Mouse (Mus musculus) retina, embryonic 14.5 days (tissue): ENCODE measurements around the gene Tssc4.

ENCODE experiments used
- DNase-seq: peaks from one replicate; pipeline ENCODE4 v3.0.0-alpha.2; 2015; ENCODE audit warnings: low spot score

The Tssc4 gene

DNA sequence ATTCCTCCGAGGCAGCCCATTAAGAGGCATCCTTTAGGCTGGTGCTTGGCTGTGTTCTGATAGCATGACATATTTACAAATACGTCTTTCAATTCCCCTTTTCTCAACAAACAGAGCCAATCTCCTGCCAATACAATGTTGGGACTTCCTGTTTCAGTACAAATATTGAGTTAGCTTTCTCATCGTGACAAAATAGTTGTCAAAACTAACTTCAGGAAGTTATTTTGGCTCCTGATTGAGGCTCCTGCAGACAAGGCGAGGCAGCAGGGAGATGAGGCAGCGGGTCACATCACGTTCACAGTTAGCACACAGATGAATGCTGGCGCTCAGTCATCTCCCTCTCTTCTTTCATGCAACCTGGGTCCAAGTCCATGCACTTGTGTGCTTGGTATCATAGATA is 22.7 kb upstream of the Tssc4 start:
- no peak for DNase-seq

DNA sequence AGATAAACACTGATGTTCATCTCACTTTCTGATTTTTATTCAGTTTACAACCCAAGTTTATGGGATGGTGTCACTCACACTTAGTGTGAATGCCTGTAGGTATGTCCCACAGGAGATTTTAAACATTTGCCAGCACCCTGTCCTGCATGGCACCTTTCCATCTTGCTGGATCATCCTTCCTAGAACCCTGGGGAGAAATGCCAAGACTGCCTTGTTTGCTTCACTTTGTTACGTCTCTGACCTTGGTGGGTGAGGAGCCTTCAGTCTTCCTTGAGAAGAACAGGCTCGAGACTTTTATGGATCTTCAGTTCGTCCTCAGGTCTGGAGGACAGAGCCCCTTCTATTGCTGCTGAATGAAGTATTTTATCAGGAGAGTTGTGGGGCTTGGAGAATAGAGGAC is 19.7 kb upstream of the Tssc4 start:
- DNase-seq: no peak

DNA sequence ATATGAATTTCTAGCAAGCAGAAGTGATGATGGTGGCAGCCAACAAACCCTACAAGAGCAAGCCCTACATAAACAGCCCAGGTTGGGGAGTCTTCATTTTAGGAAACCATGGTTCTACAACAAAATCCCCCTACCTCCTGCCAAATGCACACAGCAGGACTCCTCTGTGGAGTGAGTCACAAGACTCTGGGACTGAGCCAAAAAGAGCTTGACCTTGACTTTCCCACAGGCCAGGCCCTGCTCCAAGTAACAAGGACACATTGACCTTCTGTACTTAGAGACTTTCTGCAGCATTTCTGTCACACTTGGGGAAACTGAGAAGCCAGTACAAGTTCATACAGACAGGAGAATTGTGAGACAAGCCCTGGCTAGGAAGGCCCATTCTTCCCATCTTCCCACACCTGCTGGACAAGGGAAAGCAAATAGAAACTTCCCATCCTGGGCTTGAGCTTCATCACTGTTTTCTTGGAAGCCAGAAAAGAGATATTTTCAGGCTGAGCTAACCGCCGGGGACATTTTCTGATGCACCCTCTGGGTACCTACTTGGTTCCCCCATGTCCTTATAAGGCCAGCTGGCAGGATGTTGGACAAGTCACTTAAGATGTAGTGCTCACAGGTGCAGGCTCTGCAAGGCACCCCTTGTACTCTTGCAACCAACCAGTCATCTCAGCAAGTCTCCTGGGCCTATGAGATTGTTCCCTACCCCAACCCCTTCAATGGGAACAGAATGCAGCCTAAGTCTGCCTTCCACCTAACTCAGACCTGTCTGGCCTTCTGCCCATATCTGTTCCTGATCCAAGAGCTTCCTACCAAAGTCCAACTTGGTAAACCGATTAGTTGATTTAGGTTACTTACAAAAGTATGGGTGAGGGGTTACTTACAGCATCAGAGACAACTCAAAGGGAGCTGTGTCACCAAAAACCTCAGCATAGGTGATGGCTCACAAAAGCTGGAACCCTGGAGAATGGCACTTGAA is 18.9 kb upstream of the Tssc4 start:
- no peak for DNase-seq

DNA sequence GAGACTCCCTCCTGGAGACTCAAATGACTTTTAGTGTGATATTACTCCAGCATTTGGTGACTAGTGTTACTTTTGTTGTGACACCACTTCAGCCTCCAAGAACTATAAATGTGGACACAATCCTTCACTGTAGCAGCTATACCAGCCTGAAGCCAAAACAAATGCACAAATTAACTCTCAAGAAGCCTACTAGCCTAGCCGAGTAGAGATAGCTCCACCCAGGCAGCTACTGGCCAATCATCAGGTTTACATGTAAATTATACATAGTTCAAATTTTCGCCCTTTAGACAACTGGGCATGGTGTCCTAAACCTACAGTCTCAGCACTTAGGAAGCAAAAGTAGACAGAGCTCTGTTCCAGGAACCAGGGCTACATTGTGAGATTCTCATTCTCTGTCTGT is 17.7 kb upstream of the Tssc4 start:
- DNase-seq: no peak

DNA sequence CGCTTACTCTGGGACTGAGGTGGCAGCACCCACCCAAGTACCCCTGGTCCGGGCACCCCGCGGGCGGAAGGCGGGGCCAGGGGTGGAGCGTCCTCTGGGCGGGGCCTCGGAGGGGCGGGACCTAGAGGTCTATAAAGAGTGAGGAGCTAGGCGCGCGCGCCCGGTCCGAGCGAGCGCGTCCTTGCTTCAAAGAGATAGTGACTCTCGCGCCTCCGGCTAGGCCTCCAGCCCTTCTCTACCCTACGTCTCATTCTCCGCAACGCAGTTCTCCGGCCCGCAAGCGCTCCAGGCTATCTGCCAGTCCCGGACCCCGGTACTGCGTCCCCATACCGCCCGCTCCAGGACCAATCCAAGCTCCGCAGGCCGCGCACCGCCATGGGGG is 16.4 kb upstream of the Tssc4 start, which contains the start of gene Cd81:
Cd81 (plus strand) TSS at position 114 of the 382 bp plus-strand sequence.
- DNase-seq: peak; percentile 88

DNA sequence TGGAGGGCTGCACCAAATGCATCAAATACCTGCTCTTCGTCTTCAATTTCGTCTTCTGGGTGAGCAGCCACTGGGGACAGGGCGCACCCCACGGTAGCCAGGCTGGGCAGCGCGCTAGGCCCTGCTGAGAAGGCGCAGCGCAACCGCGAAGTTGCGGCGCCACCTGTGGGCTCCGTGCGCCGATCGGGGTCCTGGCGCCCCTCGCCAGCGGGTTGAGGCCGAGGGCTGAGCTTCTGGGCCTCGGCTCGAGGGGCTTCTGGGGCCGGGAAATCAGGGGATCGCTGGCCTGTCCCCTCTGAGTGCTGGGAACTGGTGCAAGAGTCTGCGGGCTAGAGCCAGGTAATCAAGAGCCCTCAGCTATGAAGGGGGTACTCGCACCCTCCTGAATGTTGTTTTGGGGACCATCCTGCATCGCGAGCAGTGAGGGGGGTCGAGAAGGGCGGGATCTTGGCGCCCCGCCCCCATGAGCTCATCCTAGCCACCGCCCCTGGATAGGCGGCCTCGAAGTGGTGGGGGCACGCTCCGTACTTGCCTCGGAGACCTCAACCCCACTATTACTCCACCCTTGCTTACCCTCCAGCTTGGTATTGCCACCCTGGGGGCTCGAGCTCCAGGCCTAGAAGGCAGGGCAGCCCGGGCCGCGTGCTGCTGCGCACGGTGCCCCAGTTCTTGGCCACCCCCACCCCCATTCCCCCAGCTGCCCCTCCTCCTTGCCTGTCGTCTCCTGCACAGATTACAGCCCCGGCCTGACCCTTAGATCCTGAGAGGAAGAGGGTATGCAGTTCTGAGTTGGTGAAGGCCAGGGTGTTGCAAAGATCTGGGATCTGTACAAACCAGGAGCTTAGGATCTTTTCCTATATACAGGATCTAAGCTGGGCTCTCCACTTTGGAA is 15.8 kb upstream of the Tssc4 start:
- peak; percentile 72 for DNase-seq

DNA sequence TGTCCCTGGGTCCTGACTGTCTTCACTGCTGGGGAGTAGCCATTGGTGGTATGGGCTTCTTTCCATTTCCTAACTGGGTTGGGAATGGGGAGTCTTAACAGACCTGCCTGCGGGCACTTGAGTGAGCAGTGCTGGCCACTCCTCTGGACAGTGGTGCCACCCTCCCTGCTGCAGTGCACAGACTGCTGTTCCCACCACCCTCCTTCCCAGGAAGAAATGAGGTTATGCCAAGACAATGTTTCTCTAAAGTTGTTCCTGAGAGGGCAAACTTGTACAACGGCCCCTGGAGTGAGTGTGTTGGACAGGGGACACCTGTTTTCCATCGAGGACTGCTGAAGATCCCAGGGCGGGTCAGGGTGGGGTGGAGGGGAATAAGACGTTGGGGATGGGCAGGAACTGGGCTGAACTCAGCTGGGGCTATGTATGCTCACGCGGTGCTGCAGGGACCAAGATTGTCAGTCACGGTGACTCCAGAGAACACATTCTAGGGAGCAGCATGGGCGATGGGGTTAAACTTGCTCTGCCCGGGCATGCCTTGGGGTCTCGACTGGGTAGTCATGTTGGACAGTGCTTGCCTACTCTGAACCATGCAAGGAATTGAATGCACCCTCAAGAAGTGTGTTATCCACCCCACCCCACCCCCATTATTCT is 15.0 kb upstream of the Tssc4 start:
- no peak for DNase-seq

DNA sequence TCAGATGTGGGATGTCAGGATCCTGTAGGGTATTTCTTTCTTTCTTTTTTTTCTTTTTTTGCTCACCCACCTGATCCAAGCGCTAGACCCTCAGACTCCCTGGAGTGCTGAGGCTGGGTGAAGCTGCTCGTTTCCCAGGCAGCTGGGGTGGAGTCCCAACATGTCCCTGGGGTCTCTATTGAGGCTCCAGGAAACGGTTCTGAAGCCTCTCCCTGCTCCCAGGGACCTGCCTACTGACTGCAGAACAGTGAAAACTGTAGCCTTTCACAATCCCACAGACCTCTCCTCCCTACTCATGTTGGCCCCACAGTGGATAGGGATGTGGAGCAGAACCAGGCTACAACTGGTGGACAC is 14.5 kb upstream of the Tssc4 start:
- DNase-seq: no peak

DNA sequence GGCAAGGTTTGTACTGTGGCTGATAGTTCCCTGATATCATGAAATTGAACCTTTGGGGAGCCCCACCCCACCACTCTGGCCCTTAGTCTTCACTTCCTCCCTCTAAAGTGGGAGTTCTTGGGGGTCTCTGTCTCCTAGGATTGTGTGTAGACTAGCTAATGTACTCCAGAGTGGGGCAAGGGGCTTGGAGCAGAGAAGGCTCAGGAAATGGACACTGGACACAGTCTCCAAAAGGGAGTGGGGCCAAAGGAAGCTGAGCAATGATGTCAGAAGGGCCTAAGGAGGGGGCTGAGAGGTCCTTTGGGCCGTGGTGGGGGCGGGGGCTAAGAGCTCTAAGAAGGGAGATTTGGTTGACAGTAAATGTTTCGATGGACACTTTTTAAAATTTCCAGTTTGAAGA is 14.0 kb upstream of the Tssc4 start:
- DNase-seq: no peak

DNA sequence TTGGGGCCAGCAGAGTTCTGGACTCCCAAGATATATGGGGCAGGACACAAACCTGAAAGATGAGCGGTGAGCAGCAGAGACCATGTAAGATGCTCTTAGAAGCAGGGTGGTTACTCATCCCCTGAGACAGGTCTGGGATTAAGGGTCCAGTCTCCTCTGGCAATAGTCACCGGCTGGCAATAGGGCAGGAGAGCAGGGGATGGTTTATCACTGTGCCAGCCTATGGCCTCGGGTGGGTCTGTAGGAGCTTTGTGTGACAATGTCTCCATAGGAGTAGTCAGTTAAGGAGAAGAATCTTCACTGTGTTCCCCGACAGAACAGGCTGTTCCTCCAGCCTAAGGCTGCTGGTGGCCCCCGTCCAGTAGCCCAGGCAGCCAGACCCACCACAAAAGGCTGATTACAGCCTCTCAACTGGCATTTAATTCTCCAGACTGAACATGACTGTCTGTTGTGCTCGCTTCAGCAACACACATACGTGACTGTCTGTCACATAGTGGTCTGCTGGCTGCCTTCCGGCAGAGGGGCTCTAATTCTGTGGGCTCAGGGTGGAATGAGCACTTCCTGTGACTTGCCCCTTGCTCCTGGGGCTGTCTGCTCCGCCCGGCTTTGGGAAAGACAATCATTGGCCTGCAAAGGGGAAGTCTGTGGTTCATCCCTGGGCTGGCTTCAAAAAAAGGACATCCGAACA is 13.4 kb upstream of the Tssc4 start:
- no peak for DNase-seq

DNA sequence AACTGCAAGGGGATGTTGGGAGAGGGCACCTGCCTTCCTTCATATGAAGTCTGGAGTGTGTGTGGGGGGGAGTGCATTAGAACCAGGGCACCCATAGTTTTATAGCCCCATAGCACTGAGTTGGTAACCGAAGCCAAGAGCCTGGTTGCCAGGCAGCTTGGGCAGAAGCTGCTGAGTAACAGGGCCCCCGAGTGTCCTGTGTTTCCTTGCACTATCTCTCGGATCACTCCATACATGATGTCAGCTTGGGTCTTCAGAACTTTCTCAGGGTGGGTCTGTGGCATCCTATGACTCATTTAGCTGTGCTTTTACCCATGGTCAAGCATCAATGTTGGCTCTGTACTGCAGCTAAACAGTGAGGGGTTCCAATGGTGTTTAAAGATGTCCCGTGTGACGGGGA is 12.0 kb upstream of the Tssc4 start:
- DNase-seq: no peak

DNA sequence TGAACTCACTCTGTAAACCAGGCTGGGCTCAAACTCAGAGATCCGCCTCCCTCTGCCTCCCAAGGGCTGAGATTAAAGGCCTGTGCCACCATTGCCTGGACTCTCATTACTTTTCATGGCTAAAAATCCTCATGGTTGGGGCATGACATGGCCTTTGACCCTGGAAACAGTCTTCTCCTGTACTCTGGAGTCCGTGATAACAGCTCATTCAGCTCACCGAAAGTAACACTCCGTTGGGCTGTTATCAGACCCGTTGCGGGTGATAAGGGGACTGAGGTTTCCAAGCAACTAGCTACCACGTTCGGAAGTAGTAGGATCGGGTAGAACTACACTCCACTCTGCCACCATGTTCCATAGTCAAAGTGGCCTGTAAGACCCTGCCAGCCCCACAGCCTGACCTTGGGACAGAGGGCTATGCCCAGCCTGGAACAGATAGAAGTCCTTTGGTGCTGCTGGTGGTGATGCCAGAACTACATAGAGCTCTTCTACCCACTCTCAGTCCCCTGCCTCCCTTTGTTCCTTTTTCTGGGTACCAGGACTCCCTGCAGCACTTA is 11.3 kb upstream of the Tssc4 start:
- DNase-seq: no peak

DNA sequence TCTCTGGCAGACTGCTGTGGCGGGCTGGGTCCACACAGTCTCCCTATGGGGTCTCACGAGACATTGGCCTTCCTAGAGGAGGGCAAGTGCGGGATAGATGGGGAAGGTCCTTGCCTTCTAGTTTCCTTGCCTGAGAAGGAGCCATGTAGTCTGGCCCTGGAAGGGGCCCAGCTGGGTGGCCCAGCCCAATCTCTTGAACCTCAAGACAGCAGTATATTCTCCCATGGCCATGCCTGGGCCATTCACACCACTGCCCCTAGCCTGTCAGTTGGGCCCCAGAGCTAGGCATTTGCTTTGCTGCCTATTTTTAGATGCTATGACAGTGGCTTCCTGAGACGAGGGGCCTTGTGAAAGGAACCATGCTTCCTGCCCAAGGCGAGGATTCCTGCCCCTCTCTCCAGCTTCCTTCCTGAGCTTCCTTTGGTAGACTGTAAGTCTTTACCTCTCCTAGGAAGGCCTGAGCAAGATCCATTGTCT is 10.8 kb upstream of the Tssc4 start:
- DNase-seq: no peak

DNA sequence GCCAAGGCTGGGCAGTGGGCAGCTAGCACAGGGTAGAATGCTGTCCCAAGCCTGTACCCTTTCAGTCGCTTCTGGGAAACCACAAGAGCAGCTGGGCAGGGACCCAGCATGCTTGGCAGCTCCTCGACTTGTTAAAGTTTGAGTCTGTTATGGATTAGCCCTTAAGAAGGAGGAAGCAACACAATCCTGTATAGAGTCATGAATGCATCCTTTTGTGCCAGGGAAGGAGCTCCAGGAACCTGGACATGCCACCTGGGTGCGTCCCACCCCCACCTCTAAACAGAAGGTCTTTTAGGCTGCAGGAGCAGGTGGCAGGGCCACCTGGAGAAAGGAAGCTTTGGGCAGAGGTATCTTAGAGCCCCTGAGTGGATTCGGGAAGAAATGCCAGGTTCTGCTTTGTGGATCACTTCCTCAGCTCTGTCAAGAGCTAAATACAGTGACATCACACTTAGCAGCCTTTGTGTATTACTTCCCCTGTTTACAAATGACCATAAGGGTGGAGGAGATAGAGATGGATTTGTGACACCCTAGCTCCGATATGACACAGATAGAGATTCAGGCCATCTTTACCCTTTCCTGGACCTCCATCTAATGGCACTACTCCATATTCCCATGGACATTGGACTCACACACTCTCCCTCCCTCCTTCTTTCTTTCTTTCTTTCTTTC is 9.7 kb upstream of the Tssc4 start:
- DNase-seq: no peak

DNA sequence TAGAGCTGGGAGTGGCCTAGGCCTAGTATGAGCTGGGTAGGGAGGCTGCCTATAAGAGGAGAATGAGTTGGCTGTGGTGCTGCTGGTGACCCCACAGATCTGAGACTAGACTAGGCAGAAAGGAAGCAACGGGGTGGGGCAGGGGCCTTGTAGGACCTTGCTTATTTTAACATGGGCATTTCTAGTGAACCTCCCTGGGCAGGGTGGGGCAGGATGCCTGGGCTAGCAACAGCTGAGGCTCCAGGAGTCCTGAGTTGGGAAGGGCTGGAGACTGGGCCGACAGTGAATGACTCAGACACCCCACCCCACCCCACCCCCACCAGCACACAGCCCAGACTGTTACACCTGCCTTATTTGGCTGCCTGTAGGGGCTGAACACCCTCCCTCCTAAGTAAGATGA is 6.3 kb upstream of the Tssc4 start:
- DNase-seq: no peak

DNA sequence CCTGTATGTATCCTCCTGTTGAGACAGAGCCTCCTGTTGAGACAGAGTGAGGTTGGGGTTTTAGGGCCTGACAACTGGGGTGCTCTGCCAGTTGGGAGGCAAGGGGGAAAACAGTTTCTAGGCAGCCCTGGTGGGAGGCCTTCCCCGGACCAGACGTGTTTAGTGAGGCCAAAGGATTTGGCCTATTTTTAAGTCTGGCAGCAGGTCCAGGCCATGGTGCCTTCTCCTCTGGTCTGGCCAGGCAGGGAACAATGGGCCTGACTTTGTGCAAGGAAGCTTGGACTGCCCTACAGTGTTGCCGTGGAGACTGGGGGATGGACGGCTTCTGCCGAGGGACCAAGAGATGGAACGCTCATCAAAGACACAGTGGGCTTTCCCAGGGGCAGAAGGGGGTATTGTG is 4.8 kb upstream of the Tssc4 start:
- no peak for DNase-seq

DNA sequence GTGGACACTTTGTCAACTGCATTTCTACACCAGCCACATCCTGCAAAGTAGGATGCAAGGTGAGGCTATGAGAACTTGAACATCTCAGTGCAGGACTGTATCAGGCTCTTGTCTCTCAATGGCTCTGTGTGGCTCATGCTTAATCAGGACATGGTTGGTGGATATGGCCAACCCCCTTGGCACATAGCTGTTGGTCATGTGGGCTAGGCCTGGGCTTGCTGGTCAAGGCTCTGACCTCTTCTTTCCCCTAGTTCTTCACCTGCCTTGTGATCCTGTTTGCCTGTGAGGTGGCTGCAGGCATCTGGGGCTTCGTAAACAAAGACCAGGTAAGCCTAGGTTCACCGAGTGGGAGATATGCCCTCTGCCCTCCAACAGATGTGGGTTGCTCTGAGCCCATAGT is 3.4 kb upstream of the Tssc4 start:
- DNase-seq: no peak

DNA sequence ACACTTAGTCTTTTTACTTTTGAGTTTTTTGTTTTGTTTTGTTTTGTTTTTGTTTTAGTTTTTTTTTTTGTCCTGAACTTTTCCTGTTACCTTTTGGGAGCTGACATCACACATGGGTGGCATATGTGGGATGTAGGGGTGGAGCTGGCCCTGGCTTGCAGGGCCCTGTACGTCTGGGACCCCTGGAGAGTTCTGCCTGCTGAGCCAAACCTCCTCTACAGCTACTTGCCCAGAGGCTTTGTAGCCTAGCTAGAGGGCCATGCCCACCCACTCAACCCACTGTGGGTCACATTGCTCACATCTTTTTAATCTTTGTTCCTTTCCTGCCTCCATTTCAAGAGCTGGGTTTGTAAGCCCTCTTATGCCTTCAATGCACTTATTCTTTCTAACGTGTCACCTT is 1.6 kb upstream of the Tssc4 start:
- DNase-seq: no peak

DNA sequence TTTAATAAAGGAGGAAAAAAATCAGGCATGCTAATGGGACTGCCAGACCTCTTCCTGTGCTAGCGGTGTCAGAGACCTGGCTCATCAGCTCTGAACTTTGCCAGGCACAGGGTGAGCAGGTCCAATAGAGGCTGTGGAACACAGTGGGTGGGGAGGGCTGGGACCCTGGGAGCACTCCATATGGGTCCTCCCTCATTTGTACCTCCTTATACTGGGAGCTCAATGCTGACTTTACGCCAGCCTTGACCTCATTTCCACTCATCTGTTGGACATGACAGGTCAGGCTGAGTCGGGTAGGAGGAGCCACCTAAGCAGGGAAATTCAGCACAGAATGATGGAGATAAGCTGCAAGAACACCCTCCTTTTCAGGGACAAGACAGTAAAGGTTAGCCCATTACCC is 1.2 kb upstream of the Tssc4 start:
- DNase-seq: no peak

DNA sequence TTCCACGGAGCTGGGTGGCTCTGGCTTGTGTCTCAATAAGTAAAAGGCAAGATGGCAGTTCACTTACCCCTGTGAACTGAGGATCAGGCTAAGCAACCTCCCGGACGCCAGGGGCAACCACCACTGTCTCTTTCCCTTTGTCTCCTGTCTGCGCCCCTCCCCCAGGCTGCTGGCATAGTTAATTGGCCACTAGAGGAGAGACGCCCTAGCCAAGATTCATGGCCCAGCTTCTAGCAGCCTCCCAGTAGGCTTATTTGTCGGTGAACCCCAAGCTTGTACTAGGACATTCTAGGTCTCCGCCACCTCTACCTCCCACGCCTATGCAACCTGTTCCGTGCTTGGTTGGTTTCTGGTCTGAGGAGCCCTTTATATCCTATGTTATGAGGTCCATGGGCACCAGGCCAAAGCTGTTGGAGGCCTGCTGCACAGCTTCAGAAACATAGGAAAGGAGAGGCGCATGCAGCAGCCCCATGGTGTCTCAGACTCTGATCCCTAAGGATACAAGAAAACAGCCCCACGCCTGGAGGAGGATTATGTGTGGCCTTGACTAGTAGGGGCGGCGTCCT is 650 bp upstream of the Tssc4 start:
- DNase-seq: peak; percentile 55
